Mouse (Mus musculus): ENCODE data around the gene Lhfpl2. TPM values are rescaled to one million over a fixed set of nuclear protein-coding genes. Genes with fewer than 3 reads are reported as not detected.
A peak's percentile ranks its signal among the peaks of the same experiment; 100 is the strongest.

The Lhfpl2 gene
- total RNA-seq, 2 experiments from 2014 or later: 2.4 to 2.9 TPM

DNA sequence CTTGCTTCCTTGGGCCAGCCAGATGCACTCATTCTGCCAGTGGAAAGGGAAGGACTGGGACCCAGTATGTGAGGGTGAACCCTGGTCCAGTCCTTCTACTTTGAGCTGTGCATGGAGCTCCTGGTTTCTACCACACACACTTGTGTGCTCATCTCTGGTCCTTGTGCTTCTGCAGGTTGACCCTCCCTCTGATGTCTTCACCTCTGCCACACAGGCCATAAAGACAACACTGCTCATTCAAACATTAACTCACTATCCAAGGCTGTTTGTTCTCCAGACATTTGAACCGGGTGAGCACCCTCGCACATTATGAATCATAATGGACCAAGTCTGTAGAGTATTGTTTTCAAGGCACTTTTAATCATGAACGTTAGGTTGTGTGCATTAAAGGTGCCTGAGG, 37.0 kb downstream of the Lhfpl2 start:
- no peak for ATAC-seq (ENCODE audit: poor library complexity, severe bottlenecking)

DNA sequence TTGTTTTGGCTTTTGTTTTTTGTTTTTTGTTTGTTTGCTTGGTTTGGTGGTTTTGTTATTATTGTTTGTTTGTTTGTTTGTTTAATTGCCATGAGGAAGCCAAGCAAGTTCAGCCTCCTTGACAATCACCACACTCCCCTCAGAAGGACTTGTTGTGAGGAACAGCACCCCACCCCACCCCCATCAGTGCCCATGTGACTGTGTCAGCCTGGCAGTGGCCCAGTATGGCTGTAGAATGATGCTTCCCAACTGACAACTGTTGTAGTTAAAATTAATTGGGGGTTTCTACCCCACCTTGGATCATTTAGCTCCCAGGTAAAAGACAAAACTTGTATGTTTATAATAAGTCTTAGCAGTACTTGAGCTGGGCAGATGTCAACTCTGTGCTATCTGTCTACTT, 37.6 kb downstream of the Lhfpl2 start:
- no peak for ATAC-seq (ENCODE audit: poor library complexity, severe bottlenecking)

DNA sequence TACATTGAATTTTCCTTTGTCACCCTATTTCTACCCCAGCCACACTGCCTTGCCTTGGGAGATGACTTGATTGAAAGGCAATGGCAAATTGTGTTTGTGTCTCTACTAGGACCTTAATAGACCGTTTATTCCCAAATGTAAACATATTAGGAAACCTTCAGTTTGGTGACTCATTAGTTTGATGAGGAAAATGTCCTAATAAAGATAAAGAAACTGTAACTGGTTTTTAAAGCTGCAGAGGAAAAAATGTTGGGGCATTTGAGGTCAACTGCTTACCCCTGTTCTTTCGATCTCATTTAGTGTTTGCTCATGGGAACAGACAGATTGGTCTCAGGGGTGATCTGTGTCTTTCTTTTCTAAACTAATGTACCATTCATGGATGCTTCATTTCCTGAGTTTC, 40.1 kb downstream of the Lhfpl2 start:
- no peak for ATAC-seq (ENCODE audit: poor library complexity, severe bottlenecking)

- peak; percentile 98 for ATAC-seq (ENCODE audit: poor library complexity, severe bottlenecking)
Observed at GRCm38 (mm10) chr13:94098369-94099084, 40.9 kb downstream of the Lhfpl2 start.

DNA sequence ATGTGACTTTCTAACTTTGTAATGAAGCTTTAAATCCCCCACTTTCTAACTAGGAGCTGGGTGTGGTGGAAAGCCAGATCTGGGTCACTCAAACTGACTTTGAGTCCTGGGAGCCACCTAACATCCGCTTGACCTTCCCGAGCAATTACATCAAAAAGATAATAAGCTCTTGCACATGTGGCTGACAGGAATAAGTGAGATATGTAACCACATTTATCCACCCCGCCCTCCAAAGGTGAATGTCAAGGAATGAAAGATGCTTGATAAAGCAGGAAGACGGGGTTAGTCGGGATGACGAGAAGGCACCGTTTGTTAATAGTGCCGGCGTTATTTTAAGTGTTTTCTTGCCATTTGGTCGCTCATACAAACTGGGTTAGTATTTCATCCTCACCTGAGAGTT, 41.5 kb downstream of the Lhfpl2 start:
- ATAC-seq (ENCODE audit: poor library complexity, severe bottlenecking): no peak

DNA sequence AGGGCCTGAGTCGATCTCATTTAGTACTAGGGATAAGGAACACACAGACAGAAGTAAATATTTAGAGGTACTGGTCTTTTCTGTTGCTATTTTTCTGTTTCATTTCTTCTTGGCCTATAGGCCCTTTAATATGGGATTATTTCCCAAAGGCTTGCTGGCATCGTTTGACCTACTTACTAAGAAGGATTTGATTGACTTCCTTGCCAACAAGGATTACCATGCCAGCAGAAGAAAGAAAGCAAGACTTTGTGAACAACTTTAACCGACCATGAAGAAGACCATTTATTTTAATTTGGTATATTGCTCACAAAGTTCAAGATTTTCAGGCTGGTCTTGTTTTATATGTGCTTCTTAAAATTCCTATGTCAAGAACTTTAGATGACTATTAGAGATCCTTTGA, 42.8 kb downstream of the Lhfpl2 start:
- ATAC-seq (ENCODE audit: poor library complexity, severe bottlenecking): no peak

GRCm38 (mm10) chr13:94101020-94101571, 43.5 kb downstream of the Lhfpl2 start:
- no peak for ATAC-seq (ENCODE audit: poor library complexity, severe bottlenecking)

- ATAC-seq (ENCODE audit: poor library complexity, severe bottlenecking): no peak
Observed at GRCm38 (mm10) chr13:94104866-94105475, 47.4 kb downstream of the Lhfpl2 start.

GRCm38 (mm10) chr13:94106431-94106830, 48.8 kb downstream of the Lhfpl2 start:
- ATAC-seq (ENCODE audit: poor library complexity, severe bottlenecking): no peak

DNA sequence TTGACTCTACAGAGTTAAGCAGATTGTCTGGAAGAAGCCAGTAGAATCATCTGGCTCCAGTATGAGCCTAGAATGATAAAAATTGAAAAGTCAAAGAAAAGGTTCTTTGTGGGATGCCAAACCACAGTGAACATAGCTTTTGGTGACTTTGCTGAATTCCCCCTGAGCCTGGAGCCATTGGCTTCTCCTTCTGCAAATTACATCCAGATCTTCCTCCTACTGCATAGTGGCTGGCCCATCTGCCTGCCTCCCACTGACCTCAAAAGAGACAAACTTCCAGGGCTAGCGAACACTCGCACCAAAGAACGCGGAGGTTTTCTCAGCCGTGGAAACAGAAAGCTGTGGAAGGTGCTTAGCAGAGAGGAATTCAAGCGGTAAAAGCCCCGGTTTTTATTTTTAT, 49.4 kb downstream of the Lhfpl2 start:
- ATAC-seq (ENCODE audit: poor library complexity, severe bottlenecking): no peak

- no peak for ATAC-seq (ENCODE audit: poor library complexity, severe bottlenecking)
Observed at GRCm38 (mm10) chr13:94110556-94110955, 53.0 kb downstream of the Lhfpl2 start.

- ATAC-seq (ENCODE audit: poor library complexity, severe bottlenecking): no peak
Observed at GRCm38 (mm10) chr13:94115476-94115875, 57.9 kb downstream of the Lhfpl2 start.

DNA sequence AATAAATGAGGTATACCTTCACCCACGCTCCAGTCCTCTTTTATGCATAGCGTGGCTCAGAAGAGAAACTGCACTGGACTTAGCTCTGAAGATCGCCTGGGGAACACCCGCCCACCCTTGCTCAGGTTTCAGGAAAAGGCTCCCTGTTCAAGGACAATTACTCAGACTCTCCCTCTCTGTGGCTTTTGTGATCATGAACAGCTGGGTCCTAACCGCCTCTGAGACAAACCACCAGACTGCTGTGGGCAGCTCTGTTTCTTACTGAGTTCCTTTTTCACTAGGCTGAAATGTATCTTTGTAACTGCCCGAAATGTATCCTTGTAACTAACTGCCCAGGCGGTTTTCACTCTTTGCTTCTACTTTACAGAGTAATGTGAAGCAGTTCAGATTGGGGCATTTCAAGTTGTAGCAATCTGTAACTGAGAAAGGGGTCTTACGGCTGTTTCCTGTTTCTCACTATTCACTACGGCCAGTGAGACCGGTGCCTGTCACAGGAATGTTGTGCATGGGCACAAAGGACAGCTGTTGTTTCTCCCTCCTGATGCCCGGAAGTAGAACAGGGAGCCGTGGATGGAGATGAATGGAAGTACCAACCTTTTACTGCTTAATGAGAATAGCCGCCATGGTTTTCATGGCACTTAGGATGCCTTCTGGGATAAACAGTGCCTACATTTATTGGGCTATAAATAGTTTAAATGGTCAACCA, 59.3 kb downstream of the Lhfpl2 start:
- ATAC-seq (ENCODE audit: poor library complexity, severe bottlenecking): peak; percentile 63

GRCm38 (mm10) chr13:94117522-94117921, 59.9 kb downstream of the Lhfpl2 start:
- no peak for ATAC-seq (ENCODE audit: poor library complexity, severe bottlenecking)

GRCm38 (mm10) chr13:94118091-94118490, 60.5 kb downstream of the Lhfpl2 start:
- ATAC-seq (ENCODE audit: poor library complexity, severe bottlenecking): no peak

DNA sequence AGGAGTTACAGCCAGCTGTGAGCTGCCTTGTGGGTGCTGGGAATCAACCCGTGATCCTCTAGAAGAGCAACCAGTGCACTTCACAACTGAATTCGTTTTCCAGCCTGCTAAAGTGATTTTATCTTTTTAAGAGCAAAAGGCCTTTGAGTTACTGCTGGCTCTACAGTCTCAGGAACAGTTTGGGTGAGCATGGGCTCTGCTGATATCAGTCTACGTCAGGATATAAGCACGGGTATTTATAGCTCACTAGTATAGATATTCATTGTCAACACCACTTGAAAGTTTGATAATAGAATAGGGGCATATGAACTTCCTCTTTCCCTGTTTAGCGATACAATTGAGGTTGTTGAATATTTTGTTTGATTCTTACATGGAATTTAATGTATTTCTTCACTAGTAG, 61.7 kb downstream of the Lhfpl2 start:
- no peak for ATAC-seq (ENCODE audit: poor library complexity, severe bottlenecking)

GRCm38 (mm10) chr13:94122703-94123592, 65.4 kb downstream of the Lhfpl2 start:
- ATAC-seq (ENCODE audit: poor library complexity, severe bottlenecking): peak; percentile 62

DNA sequence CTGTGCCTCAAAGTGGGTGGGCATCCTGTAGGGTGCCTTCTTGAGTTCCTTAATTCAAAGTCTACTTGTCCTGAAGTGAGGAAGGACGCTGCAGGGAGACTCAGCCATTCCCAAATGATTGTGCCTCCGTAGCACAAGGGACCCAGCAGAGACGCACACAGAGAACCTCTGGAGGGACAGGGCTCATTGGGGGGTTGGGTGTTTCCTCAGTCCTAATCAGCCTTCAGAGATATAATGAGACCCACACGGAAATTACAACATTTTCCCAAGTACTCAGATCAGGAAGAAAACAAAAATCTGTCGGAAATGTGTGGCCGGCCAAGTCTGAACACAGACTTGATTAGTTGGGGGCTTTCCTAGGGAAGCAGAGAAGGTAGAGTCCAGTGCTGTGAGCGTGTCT, 72.8 kb downstream of the Lhfpl2 start:
- no peak for ATAC-seq (ENCODE audit: poor library complexity, severe bottlenecking)

DNA sequence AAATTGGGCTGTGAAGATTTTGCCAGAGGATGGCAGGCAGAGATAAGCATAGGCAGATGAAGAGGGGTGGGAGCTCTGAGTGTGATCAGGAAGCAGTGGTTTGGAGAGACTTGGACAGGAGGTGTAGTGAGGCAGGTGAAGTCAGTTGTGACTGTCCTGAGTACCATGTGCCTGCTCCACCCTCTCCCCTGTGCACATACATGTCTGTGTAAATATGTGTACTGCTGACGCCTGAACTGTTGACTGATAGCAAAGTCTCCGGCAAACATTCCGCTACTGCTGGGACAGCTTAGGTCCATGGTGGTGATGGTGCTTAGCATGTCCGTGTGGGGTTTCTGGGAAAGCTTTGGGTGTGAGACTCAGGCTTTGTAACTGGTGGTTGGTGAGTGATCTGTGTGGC, 73.5 kb downstream of the Lhfpl2 start:
- no peak for ATAC-seq (ENCODE audit: poor library complexity, severe bottlenecking)

GRCm38 (mm10) chr13:94132187-94132995, 74.8 kb downstream of the Lhfpl2 start:
- no peak for ATAC-seq (ENCODE audit: poor library complexity, severe bottlenecking)
